Mouse (Mus musculus): ENCODE measurements at regions not wholly inside any gene's neighbourhood (a gene's known extent, or its start where the extent isn't known, plus 50 kb on each side); places are given as distances from the start of the nearest gene placed in this dataset.

DNA sequence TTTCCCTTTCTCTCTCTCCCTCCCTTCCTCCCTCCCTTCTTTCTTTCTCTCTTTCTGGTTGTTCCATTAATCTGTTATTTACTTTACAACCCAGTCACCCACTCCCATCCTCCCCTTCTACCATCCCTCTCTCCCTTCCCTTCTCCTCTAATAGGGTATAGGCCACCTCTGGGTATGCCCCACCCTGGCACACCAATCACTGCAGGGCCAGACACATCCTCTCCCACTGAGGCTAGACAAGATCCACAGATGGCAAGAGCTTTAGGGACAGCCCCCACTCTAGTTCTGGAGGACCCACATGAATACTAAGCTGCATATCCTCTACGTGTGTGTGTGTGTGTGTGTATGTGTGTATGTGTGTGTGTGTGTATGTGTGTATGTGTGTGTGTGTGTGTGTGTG lies 67.4 kb downstream of the 4930426L09Rik start:
- no peak for TF ChIP-seq POLR2A (IDR thresholded peaks at IDR 0.05; ENCODE audit: insufficient read length, low read depth)
- TF ChIP-seq TCF12 (IDR thresholded peaks at IDR 0.05; ENCODE audit: insufficient read depth, poor library complexity, severe bottlenecking) = no peak
- TF ChIP-seq USF1 (IDR thresholded peaks at IDR 0.05; ENCODE audit: low read depth) = no peak
- no peak for TF ChIP-seq CEBPB (IDR thresholded peaks at IDR 0.05; ENCODE audit: insufficient read depth, poor library complexity, severe bottlenecking)
- TF ChIP-seq MAX (IDR thresholded peaks at IDR 0.05; ENCODE audit: low read depth) = no peak
- no peak for TF ChIP-seq E2F4 (IDR thresholded peaks at IDR 0.05; ENCODE audit: insufficient read depth)
- no peak for TF ChIP-seq MYOD1 (IDR thresholded peaks at IDR 0.05; ENCODE audit: control insufficient read depth in 1 of 3, insufficient read length in 2 of 3, low read depth in 2 of 3)
- no peak for TF ChIP-seq POLR2AphosphoS2 (IDR thresholded peaks at IDR 0.05; ENCODE audit: insufficient read length, low read depth)
- no peak for TF ChIP-seq MYOG (IDR thresholded peaks at IDR 0.05; ENCODE audit: control insufficient read depth in 1 of 3, insufficient read depth in 1 of 3, insufficient read length in 2 of 3, low read depth in 2 of 3)
- TF ChIP-seq TCF3 (IDR thresholded peaks at IDR 0.05; ENCODE audit: insufficient read length, low read depth) = no peak
- TF ChIP-seq REST (IDR thresholded peaks at IDR 0.05; ENCODE audit: insufficient read depth, insufficient read length) = no peak
- no peak for TF ChIP-seq SRF (IDR thresholded peaks at IDR 0.05; ENCODE audit: control insufficient read depth, insufficient read length, low read depth)
